Mouse (Mus musculus) lung, embryonic 16.5 days (tissue): ENCODE results near the gene Rasl10b. TPM values are rescaled to one million over a fixed set of nuclear protein-coding genes. Genes with fewer than 3 reads are reported as not detected.

Experiments used
- ATAC-seq: fragments of 200-750 bp; cut with Nextera tagmentation; 2 replicates; pipeline ENCODE4 v1.8.0; 2017; ENCODE audit warnings: low read depth, mild to moderate bottlenecking, moderate library complexity
- H3K27ac ChIP-seq: fragments of 300-500 bp; sonication (generic); 2 replicates; pipeline ENCODE4 v1.5.1; 2014; ENCODE audit warnings: mild to moderate bottlenecking, control low read depth, low read length
- H3K27me3 ChIP-seq: fragments of 300-500 bp; sonication (generic); 2 replicates; pipeline ENCODE4 v1.6.1; 2014; ENCODE audit warnings: low read depth, low read length, mixed read lengths; ENCODE audit not compliant: control insufficient read depth, insufficient read depth
- H3K36me3 ChIP-seq: fragments of 300-500 bp; sonication (generic); 2 replicates; pipeline ENCODE4 v1.6.1; 2014; ENCODE audit warnings: low read length; ENCODE audit not compliant: control insufficient read depth, insufficient read depth
- H3K4me1 ChIP-seq: fragments of 300-500 bp; sonication (generic); replicated peaks from 2 replicates; pipeline ENCODE4 v1.6.1; 2014; ENCODE audit warnings: low read length, mixed read lengths; ENCODE audit not compliant: control insufficient read depth, insufficient read depth
- H3K4me2 ChIP-seq: fragments of 300-500 bp; sonication (generic); 2 replicates; pipeline ENCODE4 v1.6.1; 2014; ENCODE audit warnings: low read depth, low read length, control low read depth
- H3K4me3 ChIP-seq: fragments of 300-500 bp; sonication (generic); 2 replicates; pipeline ENCODE4 v1.5.1; 2014; ENCODE audit warnings: mild to moderate bottlenecking, low read length, control low read depth
- H3K9ac ChIP-seq: fragments of 300-500 bp; sonication (generic); 2 replicates; pipeline ENCODE4 v1.6.1; 2014; ENCODE audit warnings: low read length, control low read depth
- H3K9me3 ChIP-seq: fragments of 300-500 bp; sonication (generic); 2 replicates; pipeline ENCODE4 v1.6.1; 2016; ENCODE audit warnings: low read length; ENCODE audit not compliant: control insufficient read depth
- WGBS: fragments of 180-500 bp; shearing (Covaris S2); extraction: QIAGEN DNeasy Blood & Tissue Kit; methylation state at CpG from one replicate; pipeline ENCODE4 v1.1.7; 2014; 5-methylcytosine and 5-hydroxymethylcytosine counted together
- polyA plus RNA-seq: library from polyadenylated mRNA; unstranded; fragments of >200 nt; fragmentation: Nextera tagmentation; extraction: Ambion mirVana; gene quantifications from 2 replicates; pipeline ENCODE4 v1.2.1, GENCODE M21; 2015

Gene Rasl10b
- polyA plus RNA-seq, 1 experiment from 2014 or later, result 0.41 TPM

DNA sequence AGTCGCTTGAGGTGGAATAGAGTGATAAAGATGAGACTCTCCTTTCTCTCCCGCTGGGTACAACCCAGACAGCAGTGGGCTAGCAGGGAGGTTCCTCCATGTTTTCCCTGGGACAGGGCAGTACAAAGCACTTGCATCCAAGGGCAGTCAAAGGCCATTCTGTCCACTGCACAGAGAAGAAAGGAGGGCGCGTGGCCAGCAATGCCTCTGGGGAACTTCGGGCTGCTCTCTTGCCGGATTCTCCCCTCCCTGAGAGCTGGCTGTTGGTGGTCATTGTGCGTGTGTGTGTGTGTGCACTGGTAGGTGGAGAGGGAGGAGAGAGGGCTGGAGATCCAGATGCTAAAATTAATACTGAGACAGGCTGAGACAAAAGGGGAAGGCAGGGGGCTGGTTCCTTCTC, 32.3 kb downstream of the Rasl10b start:
- no peak overlapping the region for H3K27ac ChIP-seq
- H3K4me3 ChIP-seq, result no peak overlapping the region
- peaks cover 41% of the 10 kb centered on the region for H3K27me3 ChIP-seq
- peaks cover 10% of the 10 kb centered on the region; the same call in 1 of the 2 replicates for H3K4me1 ChIP-seq
- H3K36me3 ChIP-seq, result no peaks in the 10 kb centered on the region
- WGBS, result 44% methylated on average over 7 of the region's 7 CpGs
- no peak overlapping the region for H3K4me2 ChIP-seq
- ATAC-seq, result no peak
- no peak overlapping the region for H3K9ac ChIP-seq
- no peaks in the 10 kb centered on the region for H3K9me3 ChIP-seq

DNA sequence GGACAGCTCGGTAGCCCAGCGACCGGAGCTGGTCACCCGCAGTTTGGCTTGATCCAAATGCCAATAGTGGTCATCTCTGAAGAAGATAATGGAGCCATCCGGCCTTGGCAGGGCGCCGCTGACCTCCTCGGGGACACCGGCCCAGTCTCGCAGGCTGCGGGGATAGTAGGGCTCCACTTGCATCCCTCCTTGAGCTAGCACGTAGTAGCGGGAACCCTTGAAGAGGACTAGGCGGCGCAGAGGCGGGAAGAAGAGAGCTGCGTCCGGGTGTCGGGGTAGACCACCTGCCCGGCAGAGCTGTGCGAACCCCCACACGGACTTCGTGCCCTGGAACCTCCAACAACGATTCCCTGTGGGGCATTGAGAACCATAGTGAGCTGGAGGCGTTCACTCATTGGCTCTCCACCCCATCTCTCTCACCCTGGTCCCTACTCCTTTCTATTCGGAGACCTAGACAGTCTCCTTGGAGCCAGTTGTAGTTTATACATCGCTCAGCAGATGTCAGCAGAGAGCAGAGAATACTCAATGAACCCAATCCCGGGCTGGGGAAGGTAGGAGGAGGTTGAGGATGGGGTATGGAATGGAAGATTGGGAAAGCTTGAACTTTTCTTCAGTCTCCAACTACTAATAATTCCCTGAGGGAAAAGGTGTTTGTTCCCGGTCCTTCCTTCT, 33.8 kb downstream of the Rasl10b start:
- Histone ChIP-seq H3K9me3 (no peaks in the 10 kb centered on the region), H3K27me3 (peaks cover 41% of the 10 kb centered on the region), H3K27ac (no peak overlapping the region), H3K4me3 (peak overlapping the region; percentile 21), H3K9ac (no peak overlapping the region), H3K4me1 (peaks cover 17% of the 10 kb centered on the region), H3K36me3 (no peaks in the 10 kb centered on the region), H3K4me2 (peak overlapping the region; percentile 40)
- peak; percentile 44 for ATAC-seq
- WGBS, result 10% methylated on average over 29 of the region's 29 CpGs

DNA sequence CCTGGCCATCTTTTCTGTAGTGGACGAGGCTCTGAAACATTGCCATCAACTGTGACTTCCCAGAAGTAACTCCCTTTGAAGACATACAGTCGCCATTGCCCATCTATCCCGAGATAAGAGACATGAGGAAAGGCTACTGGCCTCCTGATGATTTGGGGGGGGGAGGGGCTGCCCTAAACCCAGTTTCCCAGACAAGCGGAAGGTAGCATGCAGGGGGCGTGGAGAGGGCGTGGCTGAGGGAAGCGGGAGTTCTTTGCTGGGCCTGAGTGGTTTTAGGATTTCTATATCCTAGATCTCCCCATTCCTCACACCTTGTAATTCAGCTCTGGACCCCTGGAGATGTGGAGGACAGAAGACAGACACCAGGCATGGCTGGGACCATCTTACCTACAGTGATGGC, 34.9 kb downstream of the Rasl10b start:
- Histone ChIP-seq H3K27ac (no peak overlapping the region), H3K4me3 (no peak overlapping the region), H3K9me3 (no peaks in the 10 kb centered on the region), H3K4me2 (no peak overlapping the region), H3K27me3 (peaks cover 41% of the 10 kb centered on the region), H3K36me3 (no peaks in the 10 kb centered on the region), H3K9ac (no peak overlapping the region), H3K4me1 (peaks cover 27% of the 10 kb centered on the region)
- 9% methylated on average over 7 of the region's 7 CpGs for WGBS
- ATAC-seq, result no peak

DNA sequence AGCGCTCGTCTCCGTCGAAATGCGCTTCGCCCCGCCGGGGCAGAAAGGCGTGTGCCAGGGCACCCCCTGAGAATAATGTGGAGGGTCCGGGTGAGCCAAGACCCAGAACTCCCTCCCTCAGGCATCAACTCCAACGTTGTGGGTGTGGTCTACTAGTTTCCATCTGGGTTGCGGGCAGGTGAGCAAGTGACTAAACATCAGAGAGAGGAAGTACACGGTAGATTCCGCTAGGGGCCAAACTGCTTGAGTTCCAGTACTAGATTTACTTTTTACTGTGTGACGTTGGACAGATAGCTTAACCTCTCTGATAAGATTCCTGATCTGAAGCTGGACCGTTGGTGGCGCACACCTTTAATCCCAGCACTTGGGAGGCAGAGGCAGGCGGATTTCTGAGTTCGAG, 36.1 kb downstream of the Rasl10b start:
- no peak for ATAC-seq
- Histone ChIP-seq H3K27me3 (peaks cover 41% of the 10 kb centered on the region), H3K9me3 (no peaks in the 10 kb centered on the region), H3K4me3 (peak overlapping the region; percentile 24), H3K36me3 (no peaks in the 10 kb centered on the region), H3K4me2 (peak overlapping the region; percentile 45), H3K27ac (no peak overlapping the region), H3K4me1 (peaks cover 36% of the 10 kb centered on the region), H3K9ac (no peak overlapping the region)
- WGBS, result 23% methylated on average over 19 of the region's 19 CpGs

DNA sequence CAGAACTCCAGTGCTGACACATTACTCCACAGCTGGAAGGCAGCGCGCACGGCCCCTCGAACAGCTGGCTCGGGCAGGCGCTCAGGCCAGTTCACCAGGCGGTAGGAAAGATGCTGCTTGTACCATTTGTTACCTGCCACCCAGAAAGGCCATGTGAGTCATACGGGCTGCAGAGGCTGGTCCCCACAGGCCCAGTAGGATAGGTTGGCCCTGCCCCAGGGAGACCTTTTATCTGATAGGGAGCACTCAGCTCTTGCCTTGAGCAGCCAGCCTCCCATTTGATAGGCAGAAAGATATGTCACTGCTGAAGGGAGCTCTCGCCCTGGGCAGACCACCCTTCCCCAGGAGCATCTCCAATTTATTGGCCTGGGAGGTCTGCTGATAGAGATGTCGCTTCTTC, 38.7 kb downstream of the Rasl10b start:
- no peak for ATAC-seq
- peaks cover 23% of the 10 kb centered on the region for H3K27me3 ChIP-seq
- peak overlapping the region; percentile 66 for H3K27ac ChIP-seq
- H3K4me2 ChIP-seq, result no peak overlapping the region; the same call in 1 of the 2 replicates
- peaks cover 32% of the 10 kb centered on the region for H3K4me1 ChIP-seq
- WGBS, result 63% methylated on average over 10 of the region's 10 CpGs
- no peaks in the 10 kb centered on the region for H3K9me3 ChIP-seq
- H3K4me3 ChIP-seq, result no peak overlapping the region
- no peak overlapping the region for H3K9ac ChIP-seq
- no peaks in the 10 kb centered on the region for H3K36me3 ChIP-seq

DNA sequence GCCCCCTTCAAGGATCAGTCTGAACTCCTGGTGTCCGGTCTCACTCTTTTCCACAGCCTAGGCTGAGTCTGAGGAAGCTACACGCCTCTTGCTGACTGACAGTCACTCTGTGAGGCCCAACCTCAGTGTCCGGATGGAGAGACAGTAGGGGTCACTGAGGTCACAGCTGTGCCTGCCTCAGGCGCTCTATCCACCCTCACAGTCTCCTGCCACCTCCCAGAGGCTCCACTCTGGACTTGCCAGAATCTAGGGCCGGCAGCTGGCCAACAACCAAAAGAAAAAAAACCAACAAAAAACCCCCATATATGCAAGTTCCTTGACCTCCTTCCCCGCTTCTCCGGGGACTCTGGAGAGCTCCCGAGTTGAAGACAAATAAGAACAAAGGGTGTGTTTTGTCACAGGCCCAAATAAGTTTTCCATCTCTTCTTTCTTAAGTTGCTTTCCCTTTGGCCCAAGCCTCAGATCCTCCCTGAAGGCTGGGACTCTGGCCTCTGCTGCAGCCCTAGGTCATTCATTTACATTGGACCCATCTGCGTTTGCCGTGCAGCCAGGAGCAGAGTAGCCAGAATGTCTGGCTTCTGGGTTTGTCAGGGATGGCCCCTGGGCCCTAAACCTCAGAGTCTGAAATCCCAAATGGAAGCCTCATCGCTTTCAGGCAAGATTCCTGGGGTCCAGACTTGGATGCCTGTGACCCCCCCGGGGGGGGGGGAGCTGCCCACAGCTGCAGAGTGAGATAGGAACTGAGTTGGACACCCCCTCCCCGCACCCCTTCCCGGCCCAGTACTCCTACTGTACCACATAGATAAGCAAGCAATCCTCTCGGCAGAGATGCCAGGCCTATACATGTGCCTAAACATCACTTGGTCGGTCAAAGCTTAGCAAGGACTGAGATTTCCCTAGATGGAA, 39.3 kb downstream of the Rasl10b start:
- Histone ChIP-seq H3K27ac (peak overlapping the region; percentile 66), H3K4me3 (no peak overlapping the region), H3K27me3 (peaks cover 19% of the 10 kb centered on the region), H3K4me2 (peak overlapping the region; percentile 2; the same call in 1 of the 2 replicates), H3K4me1 (peaks cover 30% of the 10 kb centered on the region), H3K9me3 (no peaks in the 10 kb centered on the region), H3K9ac (no peak overlapping the region), H3K36me3 (no peaks in the 10 kb centered on the region)
- WGBS, result 23% methylated on average over 16 of the region's 16 CpGs
- ATAC-seq, result peak; percentile 73

DNA sequence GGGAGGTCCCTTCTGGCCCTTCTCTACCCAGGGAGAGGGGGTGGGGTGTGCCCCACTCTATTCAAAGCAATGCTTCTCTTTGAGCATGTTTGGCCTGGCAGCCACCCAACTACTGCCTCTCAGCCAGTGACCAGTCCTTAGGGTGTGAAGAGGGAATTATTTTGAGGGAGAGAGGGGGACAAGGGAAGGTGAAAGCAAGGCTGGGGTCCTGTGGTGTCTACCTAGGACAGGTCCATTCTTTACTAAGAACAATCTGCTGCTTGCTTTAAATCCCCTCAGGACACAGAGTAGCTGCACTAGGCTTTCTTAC, 39.9 kb downstream of the Rasl10b start:
- Histone ChIP-seq H3K4me1 (peaks cover 30% of the 10 kb centered on the region), H3K27me3 (peaks cover 13% of the 10 kb centered on the region), H3K9ac (no peak overlapping the region), H3K4me3 (no peak overlapping the region), H3K27ac (peak overlapping the region; percentile 28; the same call in 1 of the 2 replicates), H3K36me3 (no peaks in the 10 kb centered on the region), H3K4me2 (no peak overlapping the region), H3K9me3 (no peaks in the 10 kb centered on the region)
- ATAC-seq, result peak; percentile 80

DNA sequence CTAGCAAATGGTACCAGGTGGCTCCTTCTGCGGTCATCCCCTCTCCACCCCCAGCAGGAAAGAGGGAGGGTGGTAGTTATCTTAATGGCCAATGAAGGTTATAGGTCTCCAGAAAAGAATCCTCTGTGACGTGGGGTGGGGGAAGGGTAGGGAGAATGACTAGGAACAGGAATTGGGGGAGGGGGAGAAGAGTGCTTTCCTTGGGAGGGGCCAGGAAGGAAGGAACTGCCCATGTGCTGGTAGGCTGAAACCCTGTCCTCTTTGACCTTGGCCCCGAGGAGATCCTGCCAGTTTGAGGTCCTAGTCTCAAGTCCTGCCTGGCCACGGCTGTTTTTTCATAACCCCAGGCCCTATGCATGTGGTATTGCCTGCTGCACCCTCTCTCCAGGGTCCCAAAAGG, 40.4 kb downstream of the Rasl10b start:
- peaks cover 32% of the 10 kb centered on the region for H3K4me1 ChIP-seq
- 24% methylated on average over 4 of the region's 4 CpGs for WGBS
- H3K9ac ChIP-seq, result no peak overlapping the region
- no peaks in the 10 kb centered on the region for H3K36me3 ChIP-seq
- no peak overlapping the region for H3K4me2 ChIP-seq
- no peak overlapping the region for H3K4me3 ChIP-seq
- peak; percentile 24; the same call in 1 of the 2 replicates for ATAC-seq
- H3K9me3 ChIP-seq, result no peaks in the 10 kb centered on the region
- peak overlapping the region; percentile 28; the same call in 1 of the 2 replicates for H3K27ac ChIP-seq
- H3K27me3 ChIP-seq, result peaks cover 9% of the 10 kb centered on the region

DNA sequence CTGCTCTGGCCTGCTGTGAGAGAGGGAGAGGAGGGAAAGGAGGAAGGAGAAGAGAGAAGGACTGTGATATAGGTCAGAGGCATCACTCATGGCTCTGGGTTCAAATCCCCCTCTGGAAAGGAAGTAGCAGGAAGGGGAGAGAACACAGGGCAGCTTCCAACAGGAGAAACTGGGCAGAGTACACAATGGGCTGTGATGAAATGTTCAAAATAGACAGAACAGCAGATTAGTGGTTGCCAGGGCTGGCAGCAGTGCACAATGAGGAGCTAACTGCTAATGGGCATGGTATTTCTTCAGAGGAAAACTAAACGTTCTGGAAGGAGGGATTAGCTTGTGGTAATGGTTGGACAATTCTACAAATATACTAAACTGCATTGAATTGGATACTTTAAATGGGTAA, 41.6 kb downstream of the Rasl10b start:
- Histone ChIP-seq H3K36me3 (no peaks in the 10 kb centered on the region), H3K27ac (no peak overlapping the region), H3K9me3 (no peaks in the 10 kb centered on the region), H3K4me1 (peaks cover 40% of the 10 kb centered on the region), H3K9ac (no peak overlapping the region), H3K4me3 (no peak overlapping the region), H3K27me3 (no peaks in the 10 kb centered on the region), H3K4me2 (no peak overlapping the region)
- no peak for ATAC-seq
- WGBS, result 26% methylated on average over 1 of the region's 1 CpGs
